Mouse (Mus musculus) heart, embryonic 15.5 days (tissue): Measurements from ENCODE around the gene Cd164. TPM values are rescaled to one million over a fixed set of nuclear protein-coding genes. Genes with fewer than 3 reads are reported as not detected.

ENCODE experiments used
- ATAC-seq: fragments of 200-750 bp; cut with Nextera tagmentation; replicated peaks from 2 replicates; pipeline ENCODE4 v1.8.0; 2017; ENCODE audit warnings: low read depth, moderate TSS enrichment; ENCODE audit not compliant: insufficient number of reproducible peaks, insufficient read depth, low FRiP score
- H3K27ac ChIP-seq: fragments of 300-500 bp; sonication (generic); 2 replicates; pipeline ENCODE4 v1.5.1; 2015; ENCODE audit warnings: mild to moderate bottlenecking, inconsistent platforms
- H3K27me3 ChIP-seq: fragments of 300-500 bp; sonication (generic); 2 replicates; pipeline ENCODE4 v1.6.1; 2015; ENCODE audit warnings: inconsistent platforms
- H3K36me3 ChIP-seq: fragments of 300-500 bp; sonication (generic); 2 replicates; pipeline ENCODE4 v1.6.1; 2015; ENCODE audit warnings: mild to moderate bottlenecking, inconsistent platforms
- H3K4me1 ChIP-seq: fragments of 300-500 bp; sonication (generic); replicated peaks from 2 replicates; pipeline ENCODE4 v1.6.1; 2015; ENCODE audit warnings: inconsistent platforms
- H3K4me2 ChIP-seq: fragments of 300-500 bp; sonication (generic); 2 replicates; pipeline ENCODE4 v1.6.1; 2015; ENCODE audit warnings: inconsistent platforms, mild to moderate bottlenecking, moderate library complexity
- H3K4me3 ChIP-seq: fragments of 300-500 bp; sonication (generic); 2 replicates; pipeline ENCODE4 v1.5.1; 2015; ENCODE audit warnings: mild to moderate bottlenecking, inconsistent platforms
- H3K9ac ChIP-seq: fragments of 300-500 bp; sonication (generic); 2 replicates; pipeline ENCODE4 v1.6.1; 2015; ENCODE audit warnings: mild to moderate bottlenecking, inconsistent platforms
- H3K9me3 ChIP-seq: fragments of 300-500 bp; sonication (generic); replicated peaks from 2 replicates; pipeline ENCODE4 v1.6.1; 2016; ENCODE audit warnings: inconsistent platforms
- WGBS: fragments of 180-500 bp; shearing (Covaris S2); methylation state at CpG from one replicate; pipeline ENCODE4 v1.1.7; 2015; ENCODE audit warnings: mixed read lengths; 5-methylcytosine and 5-hydroxymethylcytosine counted together
- polyA plus RNA-seq: library from polyadenylated mRNA; unstranded; fragments of >200 nt; fragmentation: Nextera tagmentation; extraction: Ambion mirVana; gene quantifications from 2 replicates; pipeline ENCODE4 v1.2.1, GENCODE M21; 2015

The Cd164 gene
- polyA plus RNA-seq, 1 experiment from 2014 or later = 174 TPM

- ATAC-seq = no peak
- H3K27me3 ChIP-seq = no peaks in the 10 kb centered on the region
- H3K9ac ChIP-seq = no peak overlapping the region
- WGBS = 50% methylated on average over 33 of the region's 33 CpGs
- no peak overlapping the region for H3K4me3 ChIP-seq
- no peaks in the 10 kb centered on the region for H3K9me3 ChIP-seq
- H3K4me1 ChIP-seq = peaks cover 33% of the 10 kb centered on the region
- no peak overlapping the region for H3K4me2 ChIP-seq
- H3K27ac ChIP-seq = no peak overlapping the region
- peaks cover 58% of the 10 kb centered on the region for H3K36me3 ChIP-seq
Measured at GRCm38 (mm10) chr10:41480938-41481880, 38.0 kb upstream of the Cd164 start.

- peaks cover 70% of the 10 kb centered on the region for H3K36me3 ChIP-seq
- ATAC-seq = no peak
- WGBS = 87% methylated on average over 7 of the region's 7 CpGs
Measured at GRCm38 (mm10) chr10:41482446-41482845, 36.8 kb upstream of the Cd164 start.

GRCm38 (mm10) chr10:41485778-41486177 is 33.4 kb upstream of the Cd164 start:
- no peak for ATAC-seq
- peaks cover 26% of the 10 kb centered on the region for H3K4me1 ChIP-seq

More at GRCm38 (mm10) chr10:41482446-41482845, 36.8 kb upstream of the Cd164 start:
- H3K9ac ChIP-seq = no peak overlapping the region
- H3K9me3 ChIP-seq = no peaks in the 10 kb centered on the region
- no peak overlapping the region for H3K4me2 ChIP-seq
- no peaks in the 10 kb centered on the region for H3K27me3 ChIP-seq
- H3K4me1 ChIP-seq = peaks cover 26% of the 10 kb centered on the region
- no peak overlapping the region for H3K4me3 ChIP-seq
- H3K27ac ChIP-seq = no peak overlapping the region

GRCm38 (mm10) chr10:41486506-41487170 is 32.6 kb upstream of the Cd164 start:
- Histone ChIP-seq H3K4me1 (peaks cover 18% of the 10 kb centered on the region), H3K9ac (no peak overlapping the region)
- 85% methylated on average over 14 of the region's 14 CpGs for WGBS

More at GRCm38 (mm10) chr10:41485778-41486177, 33.4 kb upstream of the Cd164 start:
- Histone ChIP-seq H3K9me3 (no peaks in the 10 kb centered on the region), H3K4me2 (no peak overlapping the region), H3K36me3 (peaks cover 62% of the 10 kb centered on the region), H3K27ac (no peak overlapping the region), H3K27me3 (no peaks in the 10 kb centered on the region), H3K9ac (no peak overlapping the region), H3K4me3 (no peak overlapping the region)
- 90% methylated on average over 16 of the region's 16 CpGs for WGBS

GRCm38 (mm10) chr10:41488877-41489276 is 30.3 kb upstream of the Cd164 start:
- 37% methylated on average over 7 of the region's 7 CpGs for WGBS
- Histone ChIP-seq H3K27me3 (no peaks in the 10 kb centered on the region), H3K4me3 (peak overlapping the region; percentile 89), H3K4me1 (peaks cover 17% of the 10 kb centered on the region), H3K9me3 (no peaks in the 10 kb centered on the region), H3K27ac (no peak overlapping the region; the same call in 1 of the 2 replicates), H3K36me3 (peaks cover 41% of the 10 kb centered on the region), H3K9ac (peak overlapping the region; percentile 84), H3K4me2 (peak overlapping the region; percentile 100)
- ATAC-seq = no peak

More at GRCm38 (mm10) chr10:41486506-41487170, 32.6 kb upstream of the Cd164 start:
- Histone ChIP-seq H3K36me3 (peaks cover 61% of the 10 kb centered on the region), H3K9me3 (no peaks in the 10 kb centered on the region), H3K27me3 (no peaks in the 10 kb centered on the region), H3K4me2 (no peak overlapping the region), H3K27ac (no peak overlapping the region), H3K4me3 (no peak overlapping the region)
- ATAC-seq = no peak

- Histone ChIP-seq H3K27me3 (no peaks in the 10 kb centered on the region), H3K36me3 (peaks cover 37% of the 10 kb centered on the region), H3K9ac (peak overlapping the region; percentile 84), H3K4me2 (peak overlapping the region; percentile 100), H3K27ac (peak overlapping the region; percentile 87; the same call in 1 of the 2 replicates), H3K4me3 (peak overlapping the region; percentile 89), H3K4me1 (peaks cover 17% of the 10 kb centered on the region), H3K9me3 (no peaks in the 10 kb centered on the region)
- 30% methylated on average over 8 of the region's 8 CpGs for WGBS
- no peak for ATAC-seq
Measured at GRCm38 (mm10) chr10:41489294-41489693, 29.9 kb upstream of the Cd164 start.

- H3K4me3 ChIP-seq = peak within 1 kb of the TSS; percentile 89
- H3K27ac ChIP-seq = peak within 1 kb of the TSS; percentile 87
- H3K9ac ChIP-seq = peak within 1 kb of the TSS; percentile 84
- peaks cover 31% of the 10 kb centered on the region for H3K36me3 ChIP-seq
- WGBS = under 1% methylated on average over 50 of the region's 50 CpGs
- ATAC-seq = peak; percentile 92
- H3K4me2 ChIP-seq = peak within 1 kb of the TSS; percentile 100
- no peaks in the 10 kb centered on the region for H3K27me3 ChIP-seq
- H3K4me1 ChIP-seq = peaks cover 17% of the 10 kb centered on the region
- H3K9me3 ChIP-seq = no peaks in the 10 kb centered on the region
Measured at GRCm38 (mm10) chr10:41489708-41490517, 29.3 kb upstream of the Cd164 start, which contains the start of the genes Smpd2 and Ppil6. TSS of gene Smpd2 (minus strand) at chr10:41490369. TSS of gene Ppil6 (plus strand) at chr10:41490439.

GRCm38 (mm10) chr10:41490518-41490873 is 28.7 kb upstream of the Cd164 start:
- Histone ChIP-seq H3K9ac (peak overlapping the region; percentile 84), H3K4me1 (peaks cover 17% of the 10 kb centered on the region), H3K36me3 (peaks cover 26% of the 10 kb centered on the region), H3K4me3 (peak overlapping the region; percentile 89), H3K4me2 (peak overlapping the region; percentile 100), H3K27me3 (no peaks in the 10 kb centered on the region), H3K9me3 (no peaks in the 10 kb centered on the region), H3K27ac (no peak overlapping the region)
- WGBS = under 1% methylated on average over 29 of the region's 29 CpGs
- ATAC-seq = no peak

GRCm38 (mm10) chr10:41491111-41491510 is 28.1 kb upstream of the Cd164 start:
- H3K36me3 ChIP-seq = peaks cover 19% of the 10 kb centered on the region
- peaks cover 17% of the 10 kb centered on the region for H3K4me1 ChIP-seq
- H3K27ac ChIP-seq = no peak overlapping the region
- H3K9me3 ChIP-seq = no peaks in the 10 kb centered on the region
- 0 out of 2 replicates have a peak overlapping the region, but pooled peaks have one; percentile 100 for H3K4me2 ChIP-seq
- no peaks in the 10 kb centered on the region for H3K27me3 ChIP-seq
- no peak overlapping the region for H3K4me3 ChIP-seq
- H3K9ac ChIP-seq = no peak overlapping the region
- WGBS = 50% methylated on average over 4 of the region's 4 CpGs
- ATAC-seq = no peak

- H3K27ac ChIP-seq = peak overlapping the region; percentile 53
- no peak overlapping the region for H3K4me3 ChIP-seq
- H3K36me3 ChIP-seq = no peaks in the 10 kb centered on the region
- no peak overlapping the region for H3K4me2 ChIP-seq
- no peak overlapping the region for H3K9ac ChIP-seq
- H3K27me3 ChIP-seq = no peaks in the 10 kb centered on the region
- no peaks in the 10 kb centered on the region for H3K9me3 ChIP-seq
- 32% methylated on average over 4 of the region's 4 CpGs for WGBS
- ATAC-seq = 0 out of 2 replicates have a peak, but pooled peaks have one; percentile 45
- H3K4me1 ChIP-seq = peaks cover 9% of the 10 kb centered on the region
Measured at GRCm38 (mm10) chr10:41500941-41501340, 18.3 kb upstream of the Cd164 start.
